Mouse (Mus musculus): ENCODE data around the gene Mbnl1.

Gene Mbnl1

DNA sequence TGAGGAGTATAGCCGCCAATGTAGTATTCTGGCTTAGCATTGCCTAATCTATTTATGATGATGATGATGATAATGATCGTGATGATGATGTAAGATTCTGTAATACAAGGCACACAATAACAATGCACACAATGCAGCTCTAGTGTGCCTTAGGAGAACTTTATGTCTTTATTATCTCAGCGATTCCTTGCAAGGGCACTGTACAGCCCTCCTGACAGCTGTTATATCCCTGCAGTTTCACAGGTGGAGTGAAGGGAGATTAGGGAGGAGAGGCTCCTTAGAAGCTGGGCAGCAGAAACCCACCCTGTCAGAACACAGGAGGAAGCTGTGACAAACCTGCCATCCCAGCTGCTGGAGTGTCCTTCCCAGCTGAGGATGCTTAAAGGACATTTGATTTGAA lies 93.3 kb downstream of the Mbnl1 start:
- DNase-seq (ENCODE audit: extremely low spot score, low read depth, low spot score) = no peak

- DNase-seq (ENCODE audit: extremely low spot score, low read depth, low spot score) = no peak
Measured at GRCm38 (mm10) chr3:60568171-60568684, 95.6 kb downstream of the Mbnl1 start.

GRCm38 (mm10) chr3:60568801-60569568 lies 96.4 kb downstream of the Mbnl1 start:
- no peak for DNase-seq (ENCODE audit: extremely low spot score, low read depth, low spot score)

GRCm38 (mm10) chr3:60569781-60570180 lies 97.2 kb downstream of the Mbnl1 start:
- DNase-seq (ENCODE audit: extremely low spot score, low read depth, low spot score) = no peak

DNA sequence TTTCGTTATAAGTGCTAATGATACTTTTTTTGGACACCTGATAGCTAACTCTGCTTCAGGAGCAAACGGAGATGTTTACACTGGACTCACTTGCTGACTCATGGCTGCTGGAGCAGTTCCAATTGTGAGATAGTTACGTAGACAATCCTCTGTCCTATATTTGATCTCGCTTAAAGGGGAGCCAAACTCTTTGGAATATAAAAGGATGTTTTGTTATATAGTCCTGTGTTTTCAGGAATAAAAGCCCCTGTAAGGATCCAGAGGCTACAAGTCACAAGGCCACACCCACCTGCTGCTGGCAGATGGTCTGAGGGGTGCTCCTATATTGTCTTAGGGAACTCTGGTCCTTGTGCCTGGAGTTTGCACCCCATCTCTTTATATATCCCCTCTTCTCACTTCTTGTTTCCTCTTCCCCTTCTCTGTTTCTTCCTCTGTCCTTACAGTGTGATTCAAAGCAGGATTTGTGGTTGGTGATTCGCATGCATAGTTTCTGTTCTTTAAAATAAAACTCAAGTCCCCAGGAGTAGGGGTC lies 97.9 kb downstream of the Mbnl1 start:
- DNase-seq (ENCODE audit: extremely low spot score, low read depth, low spot score) = no peak

DNA sequence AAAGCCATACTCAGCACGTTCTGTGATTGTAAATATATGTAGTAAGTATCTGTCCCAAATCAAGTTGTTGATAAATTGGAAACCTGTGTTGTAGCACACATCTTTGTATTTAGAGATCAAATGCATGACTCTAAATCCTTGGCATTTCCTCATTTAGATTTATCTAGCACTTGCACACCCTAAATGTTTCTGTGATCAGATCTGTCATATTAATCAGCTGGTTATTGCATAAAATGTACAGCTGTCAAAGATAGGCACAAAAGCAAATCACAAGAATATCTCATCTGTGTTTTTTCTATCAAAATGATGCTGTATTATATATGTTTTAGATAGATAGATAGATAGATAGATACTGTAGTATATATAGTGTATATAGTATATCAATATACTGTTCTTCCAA lies 98.9 kb downstream of the Mbnl1 start:
- DNase-seq (ENCODE audit: extremely low spot score, low read depth, low spot score) = no peak

GRCm38 (mm10) chr3:60574199-60574598 lies 101.6 kb downstream of the Mbnl1 start:
- DNase-seq (ENCODE audit: extremely low spot score, low read depth, low spot score) = no peak

- no peak for DNase-seq (ENCODE audit: extremely low spot score, low read depth, low spot score)
Measured at GRCm38 (mm10) chr3:60574849-60575524, 102.4 kb downstream of the Mbnl1 start.

DNA sequence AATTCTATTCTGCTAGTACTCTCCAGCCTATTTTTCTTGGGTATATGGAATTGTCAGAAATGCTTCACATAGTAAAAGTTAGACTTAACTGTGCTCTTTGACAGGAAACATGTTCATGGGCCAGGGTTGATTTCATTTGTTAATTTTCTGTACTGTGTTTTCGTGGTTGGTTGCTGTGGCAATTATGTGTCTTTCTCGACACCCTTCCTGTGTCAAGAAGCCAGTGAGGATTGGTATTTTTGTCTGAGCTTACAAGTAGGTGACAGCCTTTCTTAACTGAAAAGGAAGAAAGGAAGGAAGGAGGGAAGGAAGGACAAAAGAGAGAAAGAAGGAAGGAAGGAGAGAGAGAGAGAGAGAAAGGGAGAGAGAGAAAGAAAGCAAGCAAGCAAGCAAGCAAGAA lies 103.3 kb downstream of the Mbnl1 start:
- DNase-seq (ENCODE audit: extremely low spot score, low read depth, low spot score) = no peak

- DNase-seq (ENCODE audit: extremely low spot score, low read depth, low spot score) = no peak
Measured at GRCm38 (mm10) chr3:60576366-60577046, 103.9 kb downstream of the Mbnl1 start.

DNA sequence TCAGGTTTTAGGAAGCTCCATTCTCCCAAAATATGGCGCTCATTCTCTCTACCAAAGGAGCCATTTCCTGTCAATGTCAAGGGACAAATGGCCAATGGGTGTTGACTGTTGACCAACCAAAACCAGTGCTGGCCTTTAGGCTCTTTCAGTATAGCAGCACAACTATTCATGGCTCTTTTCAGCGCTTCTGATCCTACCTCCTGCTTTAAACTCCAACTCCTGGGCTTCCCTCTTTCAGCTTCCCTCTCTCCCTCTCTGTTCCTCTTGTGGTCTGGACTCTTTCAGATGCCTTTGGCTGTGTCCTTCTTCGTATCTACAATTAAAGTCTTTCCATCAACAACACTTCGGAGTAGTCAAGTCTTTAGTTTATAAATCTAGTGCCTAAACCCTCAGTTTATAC lies 107.2 kb downstream of the Mbnl1 start:
- DNase-seq (ENCODE audit: extremely low spot score, low read depth, low spot score) = no peak

DNA sequence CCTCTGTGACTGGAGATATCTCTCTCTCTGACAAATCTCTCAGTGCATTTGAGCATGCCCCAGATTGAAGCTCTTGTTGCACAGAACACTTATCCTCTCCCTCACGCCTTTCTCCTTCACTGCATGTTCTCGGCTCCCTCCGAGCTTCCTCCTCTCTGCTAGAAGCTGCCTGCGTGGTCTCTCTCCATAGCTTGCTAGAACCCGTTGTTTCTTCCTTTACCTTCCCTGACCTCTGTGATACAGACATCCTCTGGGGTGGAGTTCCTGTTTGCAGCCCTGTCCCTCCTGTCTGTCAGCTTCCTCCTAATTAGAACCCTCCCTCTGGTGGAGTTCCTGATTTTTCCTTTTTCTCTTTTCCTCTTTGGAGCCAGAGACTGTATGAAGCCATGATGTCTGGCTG lies 108.1 kb downstream of the Mbnl1 start:
- no peak for DNase-seq (ENCODE audit: extremely low spot score, low read depth, low spot score)

DNA sequence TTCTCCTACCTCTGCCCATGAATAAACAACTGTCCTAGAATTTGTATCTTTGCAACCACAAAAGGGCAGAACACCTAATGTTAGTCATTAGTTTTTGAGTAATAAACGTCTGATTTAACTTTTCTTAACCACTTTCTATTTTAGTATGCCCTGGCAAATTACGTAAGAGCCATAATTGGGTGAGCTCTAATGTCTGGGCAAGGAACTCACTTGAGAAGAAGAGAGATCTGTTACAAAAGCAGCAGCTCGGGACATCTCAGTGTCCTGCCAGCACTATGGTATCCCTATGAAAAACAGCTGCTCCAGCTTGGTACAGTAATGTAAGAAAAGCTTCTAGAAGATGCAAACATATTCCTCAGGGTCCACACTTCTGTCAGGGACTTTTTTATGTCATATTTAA lies 109.5 kb downstream of the Mbnl1 start:
- no peak for DNase-seq (ENCODE audit: extremely low spot score, low read depth, low spot score)

DNA sequence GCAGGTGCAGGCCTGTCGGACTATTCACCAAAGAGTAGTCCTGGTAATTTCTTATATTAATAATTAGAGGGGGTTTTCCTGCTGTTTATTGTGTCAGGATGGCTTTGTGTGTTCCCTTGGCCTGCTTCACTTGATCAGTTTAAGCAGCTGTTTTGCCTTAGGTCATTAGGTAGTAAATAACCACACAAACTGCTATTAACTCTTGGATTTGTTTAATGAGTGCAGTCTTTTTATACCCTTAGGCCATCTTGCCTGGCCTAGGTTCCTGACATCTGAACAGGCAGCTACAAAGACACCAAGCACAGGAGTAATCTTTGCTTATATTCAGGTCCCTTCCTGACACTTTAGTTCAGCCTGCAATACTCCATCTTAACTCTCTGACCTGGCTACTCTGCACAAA lies 110.0 kb downstream of the Mbnl1 start:
- peak; percentile 52 for DNase-seq (ENCODE audit: extremely low spot score, low read depth, low spot score)

DNA sequence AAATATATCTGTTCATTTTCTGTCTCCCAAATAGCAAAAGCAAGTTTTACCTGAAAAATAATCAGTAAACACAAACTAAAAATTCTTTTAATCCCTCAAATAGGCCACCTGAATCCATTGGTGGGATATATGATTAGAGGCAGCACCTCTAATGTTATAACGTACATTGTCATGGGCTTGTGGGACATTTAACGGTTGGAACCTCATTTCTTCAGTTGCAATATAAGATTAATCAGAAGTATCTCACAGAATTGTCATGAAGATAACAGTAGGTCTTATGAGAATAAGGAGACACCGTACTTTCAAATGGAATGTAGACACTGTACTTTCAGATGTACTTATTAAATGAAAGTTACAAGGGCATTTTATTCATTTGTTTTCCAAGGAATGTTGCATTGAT lies 112.1 kb downstream of the Mbnl1 start:
- no peak for DNase-seq (ENCODE audit: extremely low spot score, low read depth, low spot score)

DNA sequence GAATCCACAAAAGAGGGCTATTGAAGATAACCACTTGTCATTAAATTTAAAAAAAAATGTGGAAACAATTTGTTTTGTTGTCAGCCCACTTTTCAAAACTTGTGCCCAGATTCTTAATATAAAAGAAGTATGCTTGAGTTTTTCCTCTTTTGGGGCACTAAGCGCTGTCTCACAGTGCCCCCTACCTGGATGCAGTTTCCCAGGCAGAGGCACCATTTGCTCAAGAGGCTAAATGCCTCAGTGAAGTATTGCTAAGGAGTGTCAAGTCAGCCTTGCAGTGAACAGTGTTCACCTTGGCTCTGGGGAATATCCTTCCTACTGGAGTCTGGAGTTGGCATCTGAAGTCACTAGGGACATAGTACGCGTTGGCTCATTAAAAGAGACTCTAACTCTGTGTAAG lies 113.4 kb downstream of the Mbnl1 start:
- no peak for DNase-seq (ENCODE audit: extremely low spot score, low read depth, low spot score)

GRCm38 (mm10) chr3:60587149-60587548 lies 114.5 kb downstream of the Mbnl1 start:
- DNase-seq (ENCODE audit: extremely low spot score, low read depth, low spot score) = no peak

GRCm38 (mm10) chr3:60589361-60589760 lies 116.7 kb downstream of the Mbnl1 start:
- no peak for DNase-seq (ENCODE audit: extremely low spot score, low read depth, low spot score)

- no peak for DNase-seq (ENCODE audit: extremely low spot score, low read depth, low spot score)
Measured at GRCm38 (mm10) chr3:60595606-60596005, 123.0 kb downstream of the Mbnl1 start.

- no peak for DNase-seq (ENCODE audit: extremely low spot score, low read depth, low spot score)
Measured at GRCm38 (mm10) chr3:60596985-60597384, 124.4 kb downstream of the Mbnl1 start.

GRCm38 (mm10) chr3:60601686-60602085 lies 129.1 kb downstream of the Mbnl1 start:
- no peak for DNase-seq (ENCODE audit: extremely low spot score, low read depth, low spot score)

Data from hindlimb bud, embryonic 11.5 days (tissue).